Mouse (Mus musculus) midbrain, postnatal 0 days (tissue): ENCODE measurements at regions not wholly inside any gene's neighbourhood (a gene's known extent, or its start where the extent isn't known, plus 50 kb on each side); places are given as distances from the start of the nearest gene placed in this dataset.

Source experiments
- ATAC-seq: fragments of 200-750 bp; cut with Nextera tagmentation; 2 replicates; pipeline ENCODE4 v1.8.0; 2017; ENCODE audit warnings: moderate number of reproducible peaks, mild to moderate bottlenecking, moderate TSS enrichment, moderate library complexity; ENCODE audit not compliant: low FRiP score
- DNase-seq: peaks from one replicate; pipeline ENCODE4 v3.0.0-alpha.2; 2015; ENCODE audit warnings: low spot score
- H3K27ac ChIP-seq: fragments of 300-500 bp; sonication (generic); 2 replicates; pipeline ENCODE4 v1.5.1; 2014; ENCODE audit warnings: low read depth, mild to moderate bottlenecking, low read length, mixed read lengths
- H3K27me3 ChIP-seq: fragments of 300-500 bp; sonication (generic); 2 replicates; pipeline ENCODE4 v1.6.1; 2014; ENCODE audit warnings: low read length, control low read depth, mixed read lengths; ENCODE audit not compliant: insufficient read depth
- H3K36me3 ChIP-seq: fragments of 300-500 bp; sonication (generic); 2 replicates; pipeline ENCODE4 v1.6.1; 2014; ENCODE audit warnings: low read length, control low read depth, mixed read lengths; ENCODE audit not compliant: insufficient read depth
- H3K4me1 ChIP-seq: fragments of 300-500 bp; sonication (generic); 2 replicates; pipeline ENCODE4 v1.6.1; 2014; ENCODE audit warnings: mild to moderate bottlenecking, control low read depth, antibody characterized with exemption, low read length, mixed read lengths; ENCODE audit not compliant: insufficient read depth
- H3K4me2 ChIP-seq: fragments of 300-500 bp; sonication (generic); 2 replicates; pipeline ENCODE4 v1.6.1; 2014; ENCODE audit warnings: low read depth, mild to moderate bottlenecking, low read length, mixed read lengths; ENCODE audit not compliant: poor library complexity, severe bottlenecking
- H3K4me3 ChIP-seq: fragments of 300-500 bp; sonication (generic); 2 replicates; pipeline ENCODE4 v1.5.1; 2014; ENCODE audit warnings: low read depth, mild to moderate bottlenecking, low read length, moderate library complexity
- H3K9ac ChIP-seq: fragments of 300-500 bp; sonication (generic); replicated peaks from 2 replicates; pipeline ENCODE4 v1.6.1; 2014; ENCODE audit warnings: mild to moderate bottlenecking, low read length, moderate library complexity, mixed read lengths; ENCODE audit not compliant: poor library complexity, severe bottlenecking
- H3K9me3 ChIP-seq: fragments of 300-500 bp; sonication (generic); 2 replicates; pipeline ENCODE4 v1.6.1; 2016; ENCODE audit warnings: low read length, control low read depth
- CTCF ChIP-seq: IDR thresholded peaks from 2 replicates; pipeline ENCODE4 v1.5.1; 2016; ENCODE audit warnings: antibody characterized with exemption, mild to moderate bottlenecking
- WGBS: fragments of 180-500 bp; shearing (Covaris S2); extraction: QIAGEN DNeasy Blood & Tissue Kit; methylation state at CpG from one replicate; pipeline ENCODE4 v1.1.7; 2014; 5-methylcytosine and 5-hydroxymethylcytosine counted together

- Histone ChIP-seq H3K27ac (no peak overlapping the region), H3K27me3 (no peaks in the 10 kb centered on the region), H3K4me1 (no peaks in the 10 kb centered on the region), H3K9me3 (no peaks in the 10 kb centered on the region), H3K36me3 (no peaks in the 10 kb centered on the region), H3K4me3 (no peak overlapping the region), H3K4me2 (no peak overlapping the region), H3K9ac (no peak overlapping the region)
- WGBS: 83% methylated on average over 4 of the region's 4 CpGs
- ATAC-seq (no peak), DNase-seq (no peak)
- no peak for TF ChIP-seq CTCF
These were observed 956.2 kb downstream of the Diaph3 start for GRCm38 (mm10) chr14:86184663-86185381.

DNA sequence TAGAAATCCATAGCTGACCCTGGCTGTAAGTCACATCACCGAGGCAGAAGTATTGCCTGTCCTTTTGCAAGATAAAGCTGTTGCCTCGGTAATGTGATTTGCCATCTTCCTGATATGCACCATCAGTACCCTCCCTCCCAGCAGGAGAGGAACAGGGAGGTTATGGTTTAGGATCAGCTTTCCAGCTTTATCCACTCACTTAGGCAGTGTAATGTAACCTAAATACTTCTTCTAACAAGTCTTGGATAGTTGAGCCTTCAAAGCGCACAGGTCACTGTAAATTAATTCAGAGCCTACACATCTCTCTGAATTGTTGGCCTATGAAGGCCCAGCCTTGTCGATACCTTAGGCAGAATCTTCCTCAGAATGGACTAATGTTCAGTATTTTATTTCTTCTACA lies 962.5 kb downstream of the Diaph3 start:
- DNase-seq (no peak), ATAC-seq (no peak)
- Histone ChIP-seq H3K4me2 (no peak overlapping the region), H3K36me3 (no peaks in the 10 kb centered on the region), H3K9me3 (no peaks in the 10 kb centered on the region), H3K27me3 (no peaks in the 10 kb centered on the region), H3K4me1 (no peaks in the 10 kb centered on the region), H3K9ac (no peak overlapping the region), H3K27ac (no peak overlapping the region), H3K4me3 (no peak overlapping the region)
- no peak for TF ChIP-seq CTCF
- WGBS: 73% methylated on average over 4 of the region's 4 CpGs

DNA sequence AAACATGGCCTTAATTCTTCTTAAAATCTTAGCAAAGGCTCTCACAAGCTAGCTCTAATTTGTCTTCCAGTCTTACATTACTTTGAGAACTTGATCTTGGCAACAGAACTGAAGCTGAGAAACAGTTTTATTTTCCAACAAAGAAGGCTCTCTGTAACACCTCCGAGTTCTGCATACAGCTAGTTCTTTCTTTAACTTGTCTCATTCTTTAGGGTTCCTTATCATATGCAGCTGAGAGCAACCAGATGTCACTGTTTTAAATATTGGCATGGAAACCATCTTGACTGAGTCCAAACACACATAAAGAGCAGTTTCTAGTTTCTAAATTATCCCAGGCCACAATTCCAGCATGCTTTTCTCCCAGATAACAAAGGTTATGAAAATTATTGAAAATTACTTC lies 969.9 kb downstream of the Diaph3 start:
- H3K9ac ChIP-seq: no peak overlapping the region
- 46% methylated on average over 1 of the region's 1 CpGs for WGBS
- H3K4me1 ChIP-seq: no peaks in the 10 kb centered on the region
- no peak for ATAC-seq
- H3K4me2 ChIP-seq: no peak overlapping the region
- no peak overlapping the region for H3K27ac ChIP-seq
- H3K9me3 ChIP-seq: no peaks in the 10 kb centered on the region
- H3K36me3 ChIP-seq: no peaks in the 10 kb centered on the region
- no peak for DNase-seq
- H3K4me3 ChIP-seq: no peak overlapping the region
- no peak for TF ChIP-seq CTCF
- no peaks in the 10 kb centered on the region for H3K27me3 ChIP-seq

- no peak for ATAC-seq
- Histone ChIP-seq H3K27ac (no peak overlapping the region), H3K4me2 (no peak overlapping the region), H3K9ac (no peak overlapping the region), H3K4me3 (no peak overlapping the region), H3K36me3 (no peaks in the 10 kb centered on the region), H3K27me3 (no peaks in the 10 kb centered on the region), H3K4me1 (no peaks in the 10 kb centered on the region), H3K9me3 (no peaks in the 10 kb centered on the region)
- no peak for TF ChIP-seq CTCF
- no peak for DNase-seq
- WGBS: 88% methylated on average over 10 of the region's 10 CpGs
These were observed 981.9 kb downstream of the Diaph3 start for GRCm38 (mm10) chr14:86159151-86159550.

- H3K4me1 ChIP-seq: no peaks in the 10 kb centered on the region
- no peak for TF ChIP-seq CTCF
- WGBS: 91% methylated on average over 3 of the region's 3 CpGs
- DNase-seq (no peak), ATAC-seq (no peak)
- no peak overlapping the region for H3K4me3 ChIP-seq
- H3K36me3 ChIP-seq: no peaks in the 10 kb centered on the region
- no peak overlapping the region for H3K9ac ChIP-seq
- no peaks in the 10 kb centered on the region for H3K27me3 ChIP-seq
- H3K4me2 ChIP-seq: no peak overlapping the region
- no peak overlapping the region for H3K27ac ChIP-seq
- no peaks in the 10 kb centered on the region for H3K9me3 ChIP-seq
These were observed 986.3 kb downstream of the Diaph3 start for GRCm38 (mm10) chr14:86154688-86155087.

DNA sequence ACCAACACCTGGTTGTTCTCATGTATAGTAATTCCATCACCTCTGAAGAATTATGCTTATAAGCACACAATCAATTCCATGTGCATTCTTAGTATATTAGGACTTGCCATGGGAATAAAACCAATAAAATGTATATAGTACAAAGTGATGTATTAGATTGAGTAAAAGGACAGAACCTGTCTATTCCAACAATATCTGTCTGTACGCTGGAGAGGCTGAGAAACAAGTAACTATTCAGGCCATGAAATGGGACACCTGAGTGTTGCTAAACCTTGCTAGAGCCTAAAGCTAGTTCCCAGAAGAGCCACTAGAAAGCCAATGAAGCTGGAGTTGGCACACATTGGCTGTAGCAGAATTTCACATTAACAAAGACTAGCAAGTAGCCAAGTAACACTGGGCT lies 989.8 kb downstream of the Diaph3 start:
- no peak for TF ChIP-seq CTCF
- ATAC-seq (no peak), DNase-seq (no peak)
- Histone ChIP-seq H3K36me3 (no peaks in the 10 kb centered on the region), H3K27me3 (no peaks in the 10 kb centered on the region), H3K4me3 (no peak overlapping the region), H3K4me2 (no peak overlapping the region), H3K9me3 (no peaks in the 10 kb centered on the region), H3K9ac (no peak overlapping the region), H3K4me1 (no peaks in the 10 kb centered on the region), H3K27ac (no peak overlapping the region)
- WGBS: 93% methylated on average over 1 of the region's 1 CpGs
